Mouse (Mus musculus): ENCODE measurements at regions not wholly inside any gene's neighbourhood (a gene's known extent, or its start where the extent isn't known, plus 50 kb on each side); places are given as distances from the start of the nearest gene placed in this dataset.
A peak's percentile ranks its signal among the peaks of the same experiment; 100 is the strongest.

- DNase-seq (ENCODE audit: low spot score): no peak
Observed at GRCm38 (mm10) chr16:5673372-5673960, 211.7 kb upstream of the Rbfox1 start.

- DNase-seq (ENCODE audit: low spot score): no peak
Observed at GRCm38 (mm10) chr16:5672871-5673270, 212.3 kb upstream of the Rbfox1 start.

- no peak for DNase-seq (ENCODE audit: low spot score)
Observed at GRCm38 (mm10) chr16:5668403-5668967, 216.7 kb upstream of the Rbfox1 start.

GRCm38 (mm10) chr16:5661918-5662317 lies 223.2 kb upstream of the Rbfox1 start:
- peak; percentile 6 for DNase-seq (ENCODE audit: low spot score)

- no peak for DNase-seq (ENCODE audit: low spot score)
Observed at GRCm38 (mm10) chr16:5651551-5651950, 233.6 kb upstream of the Rbfox1 start.

- no peak for DNase-seq (ENCODE audit: low spot score)
Observed at GRCm38 (mm10) chr16:5651002-5651401, 234.2 kb upstream of the Rbfox1 start.

GRCm38 (mm10) chr16:5639956-5640355 lies 245.2 kb upstream of the Rbfox1 start:
- DNase-seq (ENCODE audit: low spot score): no peak

GRCm38 (mm10) chr16:5629996-5630395 lies 255.2 kb upstream of the Rbfox1 start:
- DNase-seq (ENCODE audit: low spot score): no peak

GRCm38 (mm10) chr16:5627910-5628309 lies 257.2 kb upstream of the Rbfox1 start:
- DNase-seq (ENCODE audit: low spot score): no peak

- no peak for DNase-seq (ENCODE audit: low spot score)
Observed at GRCm38 (mm10) chr16:5627117-5627909, 257.8 kb upstream of the Rbfox1 start.

- DNase-seq (ENCODE audit: low spot score): no peak
Observed at GRCm38 (mm10) chr16:5625159-5625558, 260.0 kb upstream of the Rbfox1 start.

GRCm38 (mm10) chr16:5620566-5620965 lies 264.6 kb upstream of the Rbfox1 start:
- DNase-seq (ENCODE audit: low spot score): no peak

- no peak for DNase-seq (ENCODE audit: low spot score)
Observed at GRCm38 (mm10) chr16:5616356-5616755, 268.8 kb upstream of the Rbfox1 start.

GRCm38 (mm10) chr16:5595359-5595758 lies 289.8 kb upstream of the Rbfox1 start:
- DNase-seq (ENCODE audit: low spot score): no peak

GRCm38 (mm10) chr16:5578333-5578732 lies 306.8 kb upstream of the Rbfox1 start:
- DNase-seq (ENCODE audit: low spot score): no peak

- no peak for DNase-seq (ENCODE audit: low spot score)
Observed at GRCm38 (mm10) chr16:5572780-5573179, 312.4 kb upstream of the Rbfox1 start.

GRCm38 (mm10) chr16:5570619-5571018 lies 314.5 kb upstream of the Rbfox1 start:
- DNase-seq (ENCODE audit: low spot score): peak; percentile 5

GRCm38 (mm10) chr16:5569101-5569500 lies 313.3 kb upstream of the Eef2kmt start:
- no peak for DNase-seq (ENCODE audit: low spot score)

- no peak for DNase-seq (ENCODE audit: low spot score)
Observed at GRCm38 (mm10) chr16:5549026-5549425, 293.2 kb upstream of the Eef2kmt start.

- no peak for DNase-seq (ENCODE audit: low spot score)
Observed at GRCm38 (mm10) chr16:5548602-5549001, 292.8 kb upstream of the Eef2kmt start.

- DNase-seq (ENCODE audit: low spot score): no peak
Observed at GRCm38 (mm10) chr16:5546808-5547207, 291.0 kb upstream of the Eef2kmt start.

- DNase-seq (ENCODE audit: low spot score): no peak
Observed at GRCm38 (mm10) chr16:5545801-5546200, 290.0 kb upstream of the Eef2kmt start.

GRCm38 (mm10) chr16:5544436-5544835 lies 288.7 kb upstream of the Eef2kmt start:
- no peak for DNase-seq (ENCODE audit: low spot score)

All from urinary bladder, postnatal 14 days (tissue).